In genomic region chr1:34468051-34468450, GRCm38 (mm10) we compare ENCODE assay signal across 1 mouse cellular context.
A peak's percentile ranks its signal among the peaks of the same experiment; 100 is the strongest.
TF ChIP-seq lines count a peak whose summit lies in the region.

No protein-coding gene starts in this region.

TF ChIP-seq in MEL, 35 proteins besides CTCF, POLR2A, EP300 and RAD21:
- TF ChIP-seq POLR2AphosphoS2 (IDR thresholded peaks at IDR 0.05; ENCODE audit: low read length) (no peak), ETS1 (IDR thresholded peaks at IDR 0.05; ENCODE audit: low read depth, low read length) (0 out of 2 replicates have a peak, but pooled peaks have one; percentile 35), MYC (IDR thresholded peaks at IDR 0.05; ENCODE audit: low read depth, low read length) (0 out of 2 replicates have a peak, but pooled peaks have one; percentile 39)
